Mouse (Mus musculus) cerebellum, postnatal 14 days (tissue): ENCODE measurements around the gene Zdhhc21.

Experiments
- DNase-seq, 2 experiments: peaks; one replicate each; pipeline ENCODE4 v3.0.0; 2021; ENCODE audit warnings: mixed read lengths in 2 of 2

Zdhhc21 gene

GRCm38 (mm10) chr4:82859131-82860125, at the start of gene Zdhhc21:
Gene Zdhhc21, minus strand, starts transcription at chr4:82859958.
- DNase-seq, result peak; percentile 87 to 92

- no peak for DNase-seq
Measured at GRCm38 (mm10) chr4:82895227-82895626, 35.5 kb upstream of the Zdhhc21 start.

GRCm38 (mm10) chr4:82892247-82892646, 32.5 kb upstream of the Zdhhc21 start:
- no peak for DNase-seq

- DNase-seq, result no peak
Measured at GRCm38 (mm10) chr4:82891566-82891965, 31.8 kb upstream of the Zdhhc21 start.

- DNase-seq, result peak; percentile 6
Measured at GRCm38 (mm10) chr4:82891049-82891448, 31.3 kb upstream of the Zdhhc21 start.

- DNase-seq, result no peak
Measured at GRCm38 (mm10) chr4:82890585-82890984, 30.8 kb upstream of the Zdhhc21 start.

- no peak for DNase-seq
Measured at GRCm38 (mm10) chr4:82886148-82886547, 26.4 kb upstream of the Zdhhc21 start.

GRCm38 (mm10) chr4:82885535-82885913, 25.8 kb upstream of the Zdhhc21 start:
- DNase-seq, result no peak

- DNase-seq, result peak; percentile 39 to 54
Measured at GRCm38 (mm10) chr4:82884636-82885534, 25.1 kb upstream of the Zdhhc21 start, which contains the start of gene Cer1. Gene Cer1, minus strand, starts transcription at chr4:82885148.

GRCm38 (mm10) chr4:82882500-82882899, 22.7 kb upstream of the Zdhhc21 start:
- DNase-seq, result peak in 1 of 2 experiments; percentile 37

GRCm38 (mm10) chr4:82881366-82881765, 21.6 kb upstream of the Zdhhc21 start:
- DNase-seq, result no peak

GRCm38 (mm10) chr4:82880243-82880642, 20.5 kb upstream of the Zdhhc21 start:
- no peak for DNase-seq

GRCm38 (mm10) chr4:82879152-82879551, 19.4 kb upstream of the Zdhhc21 start:
- no peak for DNase-seq

- no peak for DNase-seq
Measured at GRCm38 (mm10) chr4:82876656-82877055, 16.9 kb upstream of the Zdhhc21 start.

GRCm38 (mm10) chr4:82875532-82875931, 15.8 kb upstream of the Zdhhc21 start:
- no peak for DNase-seq

GRCm38 (mm10) chr4:82874791-82875190, 15.0 kb upstream of the Zdhhc21 start:
- DNase-seq, result no peak

GRCm38 (mm10) chr4:82872548-82872947, 12.8 kb upstream of the Zdhhc21 start:
- no peak for DNase-seq

- no peak for DNase-seq
Measured at GRCm38 (mm10) chr4:82872121-82872520, 12.4 kb upstream of the Zdhhc21 start.

GRCm38 (mm10) chr4:82870931-82871330, 11.2 kb upstream of the Zdhhc21 start:
- no peak for DNase-seq

GRCm38 (mm10) chr4:82867731-82868445, 8.1 kb upstream of the Zdhhc21 start:
- DNase-seq, result no peak

- no peak for DNase-seq
Measured at GRCm38 (mm10) chr4:82867111-82867510, 7.4 kb upstream of the Zdhhc21 start.

GRCm38 (mm10) chr4:82864974-82865699, 5.4 kb upstream of the Zdhhc21 start:
- no peak for DNase-seq
